Comparison of ENCODE assay signal across 23 mouse cellular contexts in genomic region chr11:113422598-113422997, GRCm38 (mm10).
"Had no signal": no experiment of that assay in that cellular context is flagged by ENCODE, and none has a peak within 500 bp of the region (broad histone marks: within the 10 kb centered on the region; RNA-seq: fewer than 3 reads in every experiment).

No protein-coding gene starts in this region.

- H3K9ac ChIP-seq: heart, embryonic 12.5 days; hindbrain, embryonic 12.5 days; hindbrain, embryonic 14.5 days; intestine, embryonic 15.5 days; limb, embryonic 13.5 days; limb, embryonic 15.5 days had no signal

- DNase-seq: gastrocnemius, postnatal 14 days; gastrocnemius, postnatal 36 days; heart, adult 18-20 months; heart, postnatal 10 days; heart, postnatal 4 days; kidney, adult 18-20 months; kidney, adult 8-10 months; kidney, postnatal 10 days; kidney, postnatal 25 days; kidney, postnatal 4 days; left cerebral cortex, postnatal 4 days had no signal

- H3K4me1 ChIP-seq: heart, embryonic 10.5 days; intestine, embryonic 15.5 days had no signal

- H3K4me3 ChIP-seq: heart, embryonic 10.5 days; heart, embryonic 12.5 days; hindbrain, embryonic 10.5 days; hindbrain, embryonic 12.5 days; intestine, embryonic 15.5 days; layer of hippocampus, adult 2 months; limb, embryonic 13.5 days; limb, embryonic 15.5 days had no signal

- ATAC-seq: hindbrain, embryonic 16.5 days; inflammation-experienced regulatory T-cells, adult 6 months; intestine, embryonic 15.5 days; intestine, postnatal 0 days had no signal

- H3K27me3 ChIP-seq: intestine, embryonic 15.5 days; limb, embryonic 13.5 days; limb, embryonic 15.5 days had no signal

- H3K27ac ChIP-seq: heart, embryonic 10.5 days; hindbrain, embryonic 14.5 days; intestine, embryonic 15.5 days; layer of hippocampus, adult 2 months; limb, embryonic 13.5 days; limb, embryonic 15.5 days had no signal

- H3K4me2 ChIP-seq: heart, embryonic 12.5 days; hindbrain, embryonic 12.5 days; hindbrain, embryonic 14.5 days; intestine, embryonic 15.5 days; limb, embryonic 13.5 days; limb, embryonic 15.5 days had no signal

- H3K9me3 ChIP-seq: heart, embryonic 10.5 days; hindbrain, embryonic 10.5 days; hindbrain, embryonic 12.5 days; intestine, embryonic 15.5 days; limb, embryonic 15.5 days had no signal

- H3K36me3 ChIP-seq: heart, embryonic 10.5 days; heart, embryonic 12.5 days; hindbrain, embryonic 10.5 days; hindbrain, embryonic 12.5 days; intestine, embryonic 15.5 days; limb, embryonic 13.5 days; limb, embryonic 15.5 days had no signal
